Mouse (Mus musculus) CH12F3 (cell line): ENCODE results near the gene Cct6b.
"Not testable (repeated sequence)": the region's sequence is repeated elsewhere in the genome, so short reads cannot be mapped to it uniquely, and the experiment has no call there.

ENCODE experiments used
- in situ Hi-C: fragments of 300-500 bp; cut with MboI; formaldehyde crosslinking; loops from 2 replicates; pipeline ENCODE4 v1.14.3; 2020; ENCODE audit warnings: low sequenced_read_pairs

The Cct6b gene

GRCm38 (mm10) chr11:82708934-82709333 lies 55.2 kb downstream of the Cct6b start:
- in situ Hi-C loops: no loop called here

- in situ Hi-C loops: no loop called here
These were observed 59.0 kb downstream of the Cct6b start for GRCm38 (mm10) chr11:82705082-82705481.

GRCm38 (mm10) chr11:82699865-82700410 lies 64.2 kb downstream of the Cct6b start:
- in situ Hi-C loops: no loop called here

GRCm38 (mm10) chr11:82695930-82696329 lies 68.2 kb downstream of the Cct6b start:
- in situ Hi-C loops: no loop called here

GRCm38 (mm10) chr11:82694947-82695346 lies 69.2 kb downstream of the Cct6b start:
- in situ Hi-C loops: not testable (repeated sequence)

- in situ Hi-C loops: no loop called here
These were observed 71.5 kb downstream of the Cct6b start for GRCm38 (mm10) chr11:82692668-82693067.

GRCm38 (mm10) chr11:82690476-82690875 lies 73.6 kb downstream of the Cct6b start:
- in situ Hi-C loops: no loop called here

- in situ Hi-C loops: no loop called here
These were observed 76.5 kb downstream of the Cct6b start for GRCm38 (mm10) chr11:82687668-82688067.

GRCm38 (mm10) chr11:82684676-82685075 lies 79.4 kb downstream of the Cct6b start:
- in situ Hi-C loops: no loop called here

- in situ Hi-C loops: no loop called here
These were observed 80.2 kb downstream of the Cct6b start for GRCm38 (mm10) chr11:82683765-82684505.

- in situ Hi-C loops: no loop called here
These were observed 85.6 kb downstream of the Cct6b start for GRCm38 (mm10) chr11:82678561-82678960.
